23 mouse cellular contexts compared by ENCODE assay signal in the genomic region with DNA sequence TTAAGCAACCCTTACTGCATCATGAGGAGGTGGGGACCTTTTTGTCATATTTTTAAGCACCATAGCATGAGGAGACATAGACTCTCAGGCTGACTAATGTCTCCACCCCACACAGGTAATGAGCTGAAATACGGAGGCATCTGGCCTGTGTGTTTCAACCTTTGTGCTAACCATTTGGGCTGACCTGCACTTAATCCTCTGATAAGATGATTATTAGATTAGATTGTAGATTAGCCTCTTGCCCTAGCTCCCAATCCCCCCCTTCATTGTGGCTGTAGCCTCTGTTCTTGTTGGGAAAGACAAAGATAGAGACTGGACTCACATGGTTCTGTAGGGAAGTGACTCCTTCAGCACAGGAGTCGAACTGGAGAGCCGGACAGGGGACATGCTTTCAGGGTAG. TPM values are rescaled to one million over a fixed set of nuclear protein-coding genes. Genes with fewer than 3 reads are reported as not detected.
A peak's percentile ranks its signal among the peaks of the same experiment; 100 is the strongest.
DNase-seq lines count a peak whose midpoint lies in the region; ATAC-seq and TF ChIP-seq lines count a peak whose summit lies in the region.
"Had no signal": no experiment of that assay in that cellular context is flagged by ENCODE, and none has a peak within 500 bp of the region (broad histone marks: within the 10 kb centered on the region; RNA-seq: fewer than 3 reads in every experiment).

No protein-coding gene starts in this region.

- H3K27ac ChIP-seq in kidney, adult 2 months (ENCODE audit: insufficient read depth, low read depth, low read length), result peak overlapping the region; percentile 86
- no peak overlapping the region for H3K27ac ChIP-seq in MEL (ENCODE audit: control insufficient read depth, low read depth, low read length)
- H3K27ac ChIP-seq in embryonic facial prominence, embryonic 10.5 days (replicated peaks), result 0 out of 2 replicates have a peak overlapping the region, but pooled peaks have one; percentile 27
- H3K27ac ChIP-seq in liver, postnatal 0 days (ENCODE audit: low read depth), result peak overlapping the region; percentile 7; the same call in 1 of the 2 replicates
- H3K27ac ChIP-seq: hindbrain, postnatal 0 days; limb, embryonic 12.5 days; macrophage had no signal

- no peaks in the 10 kb centered on the region for H3K36me3 ChIP-seq in kidney, adult 2 months (ENCODE audit: control insufficient read depth, insufficient read depth, low read length)
- H3K36me3 ChIP-seq in MEL (ENCODE audit: control insufficient read depth in 1 of 2, insufficient read depth in 2 of 2, low read length in 2 of 2), result peaks cover 0 to 26% of the 10 kb centered on the region in 2 experiments; a peak in 2 of 4 replicates
- H3K36me3 ChIP-seq in embryonic facial prominence, embryonic 10.5 days (replicated peaks), result no peaks in the 10 kb centered on the region
- H3K36me3 ChIP-seq in liver, postnatal 0 days (replicated peaks; ENCODE audit: insufficient read depth, low read length), result no peaks in the 10 kb centered on the region
- H3K36me3 ChIP-seq: G1E; heart, embryonic 12.5 days; kidney, embryonic 15.5 days; limb, embryonic 12.5 days; lung, embryonic 15.5 days had no signal

- WGBS in kidney, adult 2 months, result 90% methylated on average over 3 of the region's 3 CpGs
- 83% methylated on average over 3 of the region's 3 CpGs for WGBS in embryonic facial prominence, embryonic 10.5 days
- WGBS in liver, postnatal 0 days (ENCODE audit: insufficient replicate concordance), result 71% methylated on average over 3 of the region's 3 CpGs

- no peak for TF ChIP-seq CTCF in kidney, adult 2 months (conservative IDR thresholded peaks at IDR 0.05; ENCODE audit: insufficient read depth, insufficient read length, low read depth, low read length)
- TF ChIP-seq CTCF in MEL (IDR thresholded peaks at IDR 0.05 in 2 of 3, conservative IDR thresholded peaks at IDR 0.05 in 1 of 3; ENCODE audit: control insufficient read depth in 1 of 3, insufficient read depth in 1 of 3, low read depth in 2 of 3, low read length in 3 of 3, poor library complexity in 1 of 3, severe bottlenecking in 1 of 3), result no peak
- TF ChIP-seq CTCF in liver, postnatal 0 days (IDR thresholded peaks at IDR 0.05; ENCODE audit: low read depth), result no peak

- H3K9me3 ChIP-seq in MEL (replicated peaks; ENCODE audit: insufficient read depth, low read length), result no peaks in the 10 kb centered on the region
- H3K9me3 ChIP-seq in embryonic facial prominence, embryonic 10.5 days, result no peaks in the 10 kb centered on the region
- H3K9me3 ChIP-seq in liver, postnatal 0 days (ENCODE audit: low read length), result no peaks in the 10 kb centered on the region
- H3K9me3 ChIP-seq: G1E; heart, embryonic 12.5 days; kidney, embryonic 15.5 days; limb, embryonic 12.5 days; lung, embryonic 15.5 days had no signal

- no peak for DNase-seq in kidney, adult 2 months
- no peak for DNase-seq in kidney, adult 11 months
- no peak for DNase-seq in MEL (ENCODE audit: low read depth, low spot score)
- DNase-seq in embryonic facial prominence, embryonic 10.5 days (ENCODE audit: low spot score), result no peak
- no peak for DNase-seq in liver, postnatal 0 days
- DNase-seq in c-Kit-positive CD71-positive TER-119-positive erythroid progenitor cells, embryonic 14.5 days (ENCODE audit: low spot score), result no peak
- DNase-seq in yolk sac, embryonic 10.5 days (ENCODE audit: low spot score), result no peak
- DNase-seq: adrenal gland, adult 8-10 months; B cell, adult 2 months; cerebellum, adult 9-11 months; heart, postnatal 10 days; kidney, postnatal 36 days; right cerebral cortex, postnatal 25 days; spleen, adult 18-20 months had no signal

- H3K4me2 ChIP-seq in liver, postnatal 0 days (ENCODE audit: low read depth, low read length), result no peak overlapping the region
- H3K4me2 ChIP-seq: heart, embryonic 12.5 days; kidney, embryonic 15.5 days; limb, embryonic 12.5 days; lung, embryonic 15.5 days had no signal

- TF ChIP-seq RAD21 in MEL (IDR thresholded peaks at IDR 0.05; ENCODE audit: low read depth, low read length), result no peak

- H3K9ac ChIP-seq in MEL (ENCODE audit: control insufficient read depth, low read depth, low read length, poor library complexity, severe bottlenecking), result no peak overlapping the region
- no peak overlapping the region for H3K9ac ChIP-seq in liver, postnatal 0 days (replicated peaks)
- H3K9ac ChIP-seq: heart, embryonic 12.5 days; kidney, embryonic 15.5 days; limb, embryonic 12.5 days; lung, embryonic 15.5 days had no signal

- no peak overlapping the region for H3K4me3 ChIP-seq in kidney, adult 2 months (ENCODE audit: insufficient read depth, low read depth, low read length)
- H3K4me3 ChIP-seq in MEL (ENCODE audit: control insufficient read depth in 1 of 2, insufficient read depth in 1 of 2, low read depth in 2 of 2, low read length in 2 of 2), result no peak overlapping the region
- H3K4me3 ChIP-seq in embryonic facial prominence, embryonic 10.5 days, result no peak overlapping the region
- no peak overlapping the region for H3K4me3 ChIP-seq in liver, postnatal 0 days (ENCODE audit: low read depth, low read length)
- H3K4me3 ChIP-seq: heart, embryonic 12.5 days; kidney, embryonic 15.5 days; limb, embryonic 12.5 days; lung, embryonic 15.5 days had no signal

- TF ChIP-seq EP300 in MEL (IDR thresholded peaks at IDR 0.05; ENCODE audit: low read depth in 1 of 2, low read length in 2 of 2), result no peak
- TF ChIP-seq EP300 in liver, postnatal 0 days (IDR thresholded peaks at IDR 0.05; ENCODE audit: low read depth), result no peak

- H3K79me2 ChIP-seq in MEL (ENCODE audit: control insufficient read depth, insufficient read depth, low read length, poor library complexity), result no peaks in the 10 kb centered on the region

- no peak for TF ChIP-seq POLR2A in kidney, adult 2 months (IDR thresholded peaks at IDR 0.05; ENCODE audit: low read depth, low read length)
- no peak for TF ChIP-seq POLR2A in MEL (IDR thresholded peaks at IDR 0.05; ENCODE audit: control insufficient read depth in 1 of 2, insufficient read depth in 1 of 2, low read depth in 1 of 2, low read length in 2 of 2, poor library complexity in 1 of 2)

- ATAC-seq in liver, postnatal 0 days, result no peak
- ATAC-seq: hindbrain, postnatal 0 days; midbrain, embryonic 16.5 days had no signal

- no peaks in the 10 kb centered on the region for H3K27me3 ChIP-seq in kidney, adult 2 months (replicated peaks; ENCODE audit: control insufficient read depth, insufficient read depth, low read length)
- no peaks in the 10 kb centered on the region for H3K27me3 ChIP-seq in MEL (ENCODE audit: control insufficient read depth in 1 of 2, insufficient read depth in 2 of 2, low read length in 2 of 2)
- H3K27me3 ChIP-seq in embryonic facial prominence, embryonic 10.5 days (replicated peaks; ENCODE audit: low read depth, poor library complexity, severe bottlenecking), result no peaks in the 10 kb centered on the region
- no peaks in the 10 kb centered on the region for H3K27me3 ChIP-seq in liver, postnatal 0 days (ENCODE audit: insufficient read depth, low read length)
- H3K27me3 ChIP-seq: heart, embryonic 12.5 days; kidney, embryonic 15.5 days; limb, embryonic 12.5 days; lung, embryonic 15.5 days had no signal

- H3K4me1 ChIP-seq in kidney, adult 2 months (ENCODE audit: control insufficient read depth, insufficient read depth, low read length), result peaks cover 5% of the 10 kb centered on the region
- H3K4me1 ChIP-seq in MEL (ENCODE audit: control insufficient read depth in 1 of 2, insufficient read depth in 2 of 2, low read length in 2 of 2), result peaks cover 13 to 33% of the 10 kb centered on the region in 2 experiments
- peaks cover 19% of the 10 kb centered on the region for H3K4me1 ChIP-seq in embryonic facial prominence, embryonic 10.5 days
- H3K4me1 ChIP-seq in liver, postnatal 0 days (ENCODE audit: insufficient read depth), result peaks cover 35% of the 10 kb centered on the region

TF ChIP-seq in MEL, 35 proteins besides CTCF, POLR2A, EP300 and RAD21:
- 0 out of 2 replicates have a peak, but pooled peaks have one; percentile 8 for TF ChIP-seq GATA1 (IDR thresholded peaks at IDR 0.05; ENCODE audit: low read depth, low read length)
- TF ChIP-seq MYB (IDR thresholded peaks at IDR 0.05; ENCODE audit: low read depth, low read length), result no peak

RNA-seq across cellular contexts. Expression of gene Podxl, which starts 27.9 kb away (rescaled TPM):
- 137 and 149 TPM in 2 replicates for polyA plus RNA-seq in kidney, adult 2 months (2012; rRNA removed)
- total RNA-seq in MEL (2012; rRNA removed), result 14.2 and 19.1 TPM in 2 replicates
- polyA plus RNA-seq in MEL (2012; ENCODE audit: insufficient read depth in 1 of 2, insufficient read length in 2 of 2, low read depth in 1 of 2, low replicate concordance in 2 of 2, missing spikeins in 1 of 2), result 10 to 100 TPM in 1 of 2 experiments, not detected in 1; 40.8 TPM
- 16.6 and 18.0 TPM in 2 replicates for polyA plus RNA-seq in embryonic facial prominence, embryonic 10.5 days (2016; fragmentation: Nextera tagmentation; extraction: Ambion mirVana)
- polyA plus RNA-seq in liver, postnatal 0 days (2015; fragmentation: Nextera tagmentation; extraction: Ambion mirVana), result 1.5 and 2.8 TPM in 2 replicates
- total RNA-seq: CH12.LX had no signal
- polyA plus RNA-seq: macrophage had no signal
